Mouse (Mus musculus) lung, postnatal 0 days (tissue): ENCODE results near the gene Bmp8b.

ENCODE experiments used
- CTCF ChIP-seq: IDR thresholded peaks from 2 replicates; pipeline ENCODE4 v1.5.1; 2016; ENCODE audit warnings: antibody characterized with exemption, mild to moderate bottlenecking
- EP300 ChIP-seq: IDR thresholded peaks from 2 replicates; pipeline ENCODE4 v1.6.1; 2016; ENCODE audit warnings: antibody characterized with exemption, mild to moderate bottlenecking, control low read depth

GRCm38 (mm10) chr4:123155004-123155403, 50.0 kb downstream of the Bmp8b start:
- no peak for TF ChIP-seq EP300
- TF ChIP-seq CTCF = peak; percentile 66
